Mouse (Mus musculus) bone marrow, adult 2 months (tissue): ENCODE measurements around the gene Zfp668. TPM values are rescaled to one million over a fixed set of nuclear protein-coding genes. Genes with fewer than 3 reads are reported as not detected.
"Not testable (repeated sequence)": the region's sequence is repeated elsewhere in the genome, so short reads cannot be mapped to it uniquely, and the experiment has no call there.

ENCODE experiments used
- H3K27ac ChIP-seq: fragments of 200-500 bp; 2 replicates; pipeline ENCODE4 v1.5.1; 2012; ENCODE audit warnings: low read depth, mild to moderate bottlenecking, control low read depth, inconsistent platforms, low read length; ENCODE audit not compliant: control insufficient read depth, poor library complexity, insufficient read depth
- H3K4me1 ChIP-seq: fragments of 200-500 bp; 2 replicates; pipeline ENCODE4 v1.6.1; 2011; ENCODE audit warnings: low read length; ENCODE audit not compliant: control insufficient read depth, insufficient read depth
- H3K4me3 ChIP-seq: fragments of 200-500 bp; replicated peaks from 2 replicates; pipeline ENCODE3; 2011; ENCODE audit warnings: mild to moderate bottlenecking, low read depth, low read length, control low read depth; ENCODE audit not compliant: control insufficient read depth
- CTCF ChIP-seq: fragments of 200-500 bp; IDR thresholded peaks from 2 replicates; pipeline ENCODE4 v1.5.1; 2011; ENCODE audit warnings: low read length, control low read depth; ENCODE audit not compliant: control insufficient read depth, insufficient read depth
- POLR2A ChIP-seq: fragments of 200-500 bp; IDR thresholded peaks from 2 replicates; pipeline ENCODE4 v1.6.1; 2011; ENCODE audit warnings: low read depth, mild to moderate bottlenecking, control low read depth, low read length, borderline replicate concordance; ENCODE audit not compliant: control insufficient read depth
- WGBS: fragments of 180-500 bp; shearing (Covaris S2); methylation state at CpG from one replicate; pipeline ENCODE4 v1.1.7; 2018; 5-methylcytosine and 5-hydroxymethylcytosine counted together
- polyA plus RNA-seq: library from polyadenylated mRNA; stranded (reverse); fragments of >200 nt; gene quantifications from 2 replicates; pipeline ENCODE4 v1.2.4, GENCODE M21; 2011; ENCODE audit warnings: low replicate concordance; ENCODE audit not compliant: missing spikeins, insufficient read depth, insufficient read length

Zfp668 gene
- polyA plus RNA-seq, 1 experiment: 8.3 TPM

DNA sequence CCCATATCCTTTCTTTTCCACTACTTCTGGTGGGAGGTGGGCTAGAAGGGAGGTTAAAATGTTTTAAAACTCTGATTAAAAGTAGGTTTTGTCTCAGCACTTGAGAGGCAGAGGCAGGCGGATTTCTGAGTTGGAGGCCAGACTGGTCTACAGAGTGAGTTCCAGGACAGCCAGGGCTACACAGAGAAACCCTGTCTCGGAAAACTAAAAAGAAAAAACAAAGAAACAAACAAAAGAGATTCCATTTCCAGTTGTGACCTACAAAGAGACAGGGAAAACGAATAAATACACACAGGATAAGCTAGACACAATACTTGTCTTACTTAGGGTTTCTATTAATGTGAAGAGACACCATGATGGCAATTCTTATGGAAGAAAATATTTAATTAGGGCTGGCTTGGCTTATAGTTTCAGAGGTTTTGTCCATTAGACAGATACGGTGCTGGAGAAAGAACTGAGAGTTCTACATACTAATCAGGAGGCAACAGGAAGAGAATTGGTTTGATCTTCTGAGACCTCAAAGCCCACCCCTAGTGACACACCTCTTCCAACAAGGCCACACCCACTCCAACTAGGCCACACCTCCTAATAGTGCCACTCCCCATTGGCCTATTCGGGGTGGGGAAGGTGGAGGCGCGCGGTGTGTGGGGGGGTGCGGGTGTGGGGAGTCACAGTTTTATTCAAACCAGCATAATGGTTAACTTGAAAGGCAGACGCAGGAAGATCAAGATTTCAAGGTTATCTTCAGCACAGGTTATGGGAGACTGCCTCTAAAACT, 21.7 kb upstream of the Zfp668 start:
- TF ChIP-seq CTCF (no peak), POLR2A (no peak)
- peaks cover 1% of the 10 kb centered on the region for H3K4me1 ChIP-seq
- no peak overlapping the region for H3K27ac ChIP-seq
- no peak overlapping the region for H3K4me3 ChIP-seq
- WGBS: 47% methylated on average over 10 of the region's 10 CpGs

DNA sequence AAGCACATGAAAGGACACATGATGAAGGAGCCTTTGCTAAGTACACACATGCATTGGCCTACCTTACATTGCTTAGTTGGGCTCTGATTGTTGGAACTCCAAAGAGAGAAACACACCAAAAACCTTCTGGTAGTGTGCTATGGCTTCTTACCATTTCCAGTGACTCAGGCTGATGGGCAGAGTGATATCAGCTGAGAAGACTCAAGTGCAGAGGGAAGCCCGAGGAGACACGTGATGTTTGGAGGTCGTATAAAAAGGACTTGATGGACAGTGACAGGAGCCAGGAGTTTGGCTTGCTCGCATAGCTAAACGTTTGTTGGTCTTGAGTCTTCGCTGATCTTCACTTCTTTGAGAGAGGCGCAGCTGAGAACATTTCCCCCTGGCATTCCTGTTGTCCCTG, 20.9 kb upstream of the Zfp668 start:
- Histone ChIP-seq H3K4me1 (peaks cover 1% of the 10 kb centered on the region), H3K4me3 (no peak overlapping the region), H3K27ac (no peak overlapping the region)
- TF ChIP-seq CTCF (no peak), POLR2A (no peak)
- 85% methylated on average over 7 of the region's 7 CpGs for WGBS

DNA sequence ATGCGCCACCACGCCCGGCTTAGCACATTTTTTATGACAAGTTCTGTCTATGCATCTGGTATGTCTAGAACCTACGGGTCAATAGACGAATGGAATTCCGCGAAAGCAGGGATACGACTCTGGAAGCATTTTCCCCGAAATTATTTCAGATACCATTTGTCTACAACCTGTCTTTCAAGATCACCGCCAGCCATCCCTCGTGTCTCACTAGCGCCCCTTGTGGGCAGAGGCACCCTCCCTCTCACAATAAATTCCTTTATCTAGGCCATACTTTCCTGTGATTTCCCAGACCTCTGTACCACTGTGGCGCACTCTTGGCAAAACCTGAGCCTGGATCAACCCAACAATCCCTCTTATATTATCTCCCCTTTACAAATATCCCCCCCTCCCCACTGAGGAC, 19.8 kb upstream of the Zfp668 start:
- 54% methylated on average over 13 of the region's 13 CpGs for WGBS
- TF ChIP-seq POLR2A (no peak), CTCF (peak; percentile 89)
- no peak overlapping the region for H3K4me3 ChIP-seq
- H3K27ac ChIP-seq: no peak overlapping the region
- peaks cover 1% of the 10 kb centered on the region for H3K4me1 ChIP-seq

DNA sequence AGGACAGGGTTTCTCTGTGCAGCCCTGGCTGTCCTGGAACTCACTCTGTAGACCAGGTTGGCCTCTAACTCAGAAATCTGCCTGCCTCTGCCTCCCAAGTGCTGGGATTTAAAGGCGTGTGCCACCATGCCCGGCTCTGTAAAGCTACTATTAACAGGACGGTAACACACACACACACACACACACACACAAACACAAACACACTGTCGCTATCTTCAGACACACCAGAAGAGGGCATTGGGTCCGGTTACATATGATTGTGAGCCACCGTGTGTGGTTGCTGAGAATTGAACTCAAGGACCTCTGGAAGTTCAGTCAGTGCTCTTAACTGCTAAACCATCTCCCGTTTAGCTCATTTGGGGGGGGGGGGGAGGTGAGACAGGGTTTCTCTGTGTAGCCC, 19.3 kb upstream of the Zfp668 start:
- H3K4me3 ChIP-seq: peak overlapping the region; percentile 23
- not testable (repeated sequence) for H3K4me1 ChIP-seq, H3K27ac ChIP-seq
- 51% methylated on average over 7 of the region's 7 CpGs for WGBS

- under 1% methylated on average over 26 of the region's 26 CpGs for WGBS
- peak within 1 kb of the TSS; percentile 63; the same call in 1 of the 2 replicates for H3K27ac ChIP-seq
- H3K4me1 ChIP-seq: peaks cover 1% of the 10 kb centered on the region
- H3K4me3 ChIP-seq: peak within 1 kb of the TSS; percentile 86
- TF ChIP-seq POLR2A: peak; percentile 72; the same call in 1 of the 2 replicates
- peak; percentile 43; the same call in 1 of the 2 replicates for TF ChIP-seq CTCF
Measured at GRCm38 (mm10) chr7:127895442-127895841, 18.8 kb upstream of the Zfp668 start, which contains the start of the genes Gm21974 and Vkorc1. Gm21974 (minus strand) TSS chr7:127895454. Vkorc1 (minus strand) TSS chr7:127895617.

DNA sequence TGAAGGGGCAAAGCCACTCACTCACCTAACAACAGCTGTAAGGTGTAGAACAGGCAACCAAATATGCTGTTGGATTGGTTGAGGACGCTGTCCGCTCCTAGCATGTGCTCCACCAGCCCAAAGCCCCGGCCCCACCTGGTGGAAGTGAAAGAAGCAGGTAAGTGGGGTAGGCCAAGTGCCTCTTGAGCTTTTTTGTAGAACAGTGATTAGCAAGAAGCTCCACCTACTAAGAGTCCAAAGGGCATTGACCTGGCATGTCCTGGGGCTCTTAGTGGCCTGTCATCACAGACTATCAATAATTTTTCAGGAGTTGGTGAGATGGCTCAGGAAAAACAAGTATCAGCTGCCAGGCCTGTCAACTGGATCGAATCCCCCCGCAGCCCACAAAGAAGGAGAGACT, 17.9 kb upstream of the Zfp668 start:
- Histone ChIP-seq H3K4me3 (no peak overlapping the region), H3K4me1 (peaks cover 1% of the 10 kb centered on the region), H3K27ac (no peak overlapping the region)
- TF ChIP-seq POLR2A (no peak), CTCF (no peak)
- WGBS: 80% methylated on average over 5 of the region's 5 CpGs

DNA sequence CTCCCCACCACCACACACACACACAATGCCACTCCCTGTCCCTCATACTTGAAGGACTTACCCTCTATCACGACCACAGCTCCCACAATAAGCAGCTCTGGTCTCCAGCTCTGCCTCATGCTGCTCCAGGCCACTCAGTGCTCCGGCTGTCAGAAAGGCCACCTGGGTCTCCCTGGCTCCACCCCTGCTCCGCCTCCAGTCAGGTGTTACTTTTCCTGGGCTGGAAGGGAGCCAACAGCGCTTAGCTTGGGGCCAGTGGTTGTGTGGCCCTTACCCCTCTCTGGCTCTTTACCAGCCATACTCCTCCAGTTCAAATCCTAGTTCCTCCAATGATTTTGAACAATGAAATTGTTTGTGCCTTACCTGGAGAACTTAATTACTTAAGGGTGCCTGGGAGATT, 14.2 kb upstream of the Zfp668 start, which contains the start of gene Prss53:
Gene Prss53 (minus strand): TSS at position 173 of the 400 bp plus-strand sequence.
- Histone ChIP-seq H3K4me3 (no peak within 1 kb of the TSS), H3K27ac (no peak within 1 kb of the TSS), H3K4me1 (peaks cover 1% of the 10 kb centered on the region; the same call in 1 of the 2 replicates)
- TF ChIP-seq POLR2A: no peak
- TF ChIP-seq CTCF: no peak
- WGBS: 75% methylated on average over 4 of the region's 4 CpGs

DNA sequence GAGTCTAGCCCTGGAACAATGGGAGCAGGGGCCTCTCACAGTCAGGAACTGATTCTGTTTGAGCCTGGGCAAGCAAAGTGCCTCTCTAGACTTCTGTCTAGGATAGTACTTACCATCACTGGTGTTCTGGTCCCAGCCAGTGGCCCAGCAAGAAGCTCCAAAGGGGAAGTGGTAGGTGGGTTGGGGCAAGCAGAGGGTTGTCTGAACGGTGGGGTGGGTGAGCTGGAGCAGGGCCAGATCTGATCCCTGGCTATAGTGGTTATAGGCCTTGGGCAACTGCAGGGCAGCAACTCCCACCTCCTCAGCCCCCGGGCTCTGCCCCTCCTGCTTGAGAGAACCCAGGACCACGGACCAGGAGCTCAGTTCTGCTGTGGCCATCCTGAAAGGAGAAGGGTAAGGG, 12.2 kb upstream of the Zfp668 start:
- 14% methylated on average over 3 of the region's 3 CpGs for WGBS
- TF ChIP-seq CTCF (no peak), POLR2A (no peak)
- Histone ChIP-seq H3K27ac (no peak overlapping the region), H3K4me3 (no peak overlapping the region), H3K4me1 (no peaks in the 10 kb centered on the region)
